Mouse (Mus musculus) hindbrain, embryonic 12.5 days (tissue): ENCODE measurements around the gene Babam2. TPM values are rescaled to one million over a fixed set of nuclear protein-coding genes. Genes with fewer than 3 reads are reported as not detected.

Experiments
- ATAC-seq: fragments of 200-750 bp; cut with Nextera tagmentation; 2 replicates; pipeline ENCODE4 v1.8.0; 2017; ENCODE audit warnings: moderate TSS enrichment; ENCODE audit not compliant: low FRiP score
- H3K27ac ChIP-seq: fragments of 300-500 bp; sonication (generic); 2 replicates; pipeline ENCODE4 v1.5.1; 2016; ENCODE audit warnings: mild to moderate bottlenecking
- H3K27me3 ChIP-seq: fragments of 300-500 bp; sonication (generic); 2 replicates; pipeline ENCODE4 v1.6.1; 2016; ENCODE audit warnings: mild to moderate bottlenecking
- H3K36me3 ChIP-seq: fragments of 300-500 bp; sonication (generic); 2 replicates; pipeline ENCODE4 v1.6.1; 2016; ENCODE audit warnings: mild to moderate bottlenecking
- H3K4me1 ChIP-seq: fragments of 300-500 bp; sonication (generic); 2 replicates; pipeline ENCODE4 v1.6.1; 2016
- H3K4me2 ChIP-seq: fragments of 300-500 bp; sonication (generic); replicated peaks from 2 replicates; pipeline ENCODE4 v1.6.1; 2016; ENCODE audit warnings: mild to moderate bottlenecking
- H3K4me3 ChIP-seq: fragments of 300-500 bp; sonication (generic); 2 replicates; pipeline ENCODE4 v1.5.1; 2016; ENCODE audit warnings: mild to moderate bottlenecking
- H3K9ac ChIP-seq: fragments of 300-500 bp; sonication (generic); 2 replicates; pipeline ENCODE4 v1.6.1; 2016; ENCODE audit warnings: mild to moderate bottlenecking, moderate library complexity
- H3K9me3 ChIP-seq: fragments of 300-500 bp; sonication (generic); replicated peaks from 2 replicates; pipeline ENCODE4 v1.6.1; 2016; ENCODE audit warnings: mild to moderate bottlenecking
- WGBS: fragments of 180-500 bp; shearing (Covaris S2); methylation state at CpG from one replicate; pipeline ENCODE4 v1.1.7; 2016; 5-methylcytosine and 5-hydroxymethylcytosine counted together
- polyA plus RNA-seq: library from polyadenylated mRNA; unstranded; fragments of >200 nt; fragmentation: Nextera tagmentation; extraction: Ambion mirVana; gene quantifications from 2 replicates; pipeline ENCODE4 v1.2.1, GENCODE M21; 2016

The Babam2 gene
- polyA plus RNA-seq, 1 experiment from 2014 or later: 45.2 TPM

DNA sequence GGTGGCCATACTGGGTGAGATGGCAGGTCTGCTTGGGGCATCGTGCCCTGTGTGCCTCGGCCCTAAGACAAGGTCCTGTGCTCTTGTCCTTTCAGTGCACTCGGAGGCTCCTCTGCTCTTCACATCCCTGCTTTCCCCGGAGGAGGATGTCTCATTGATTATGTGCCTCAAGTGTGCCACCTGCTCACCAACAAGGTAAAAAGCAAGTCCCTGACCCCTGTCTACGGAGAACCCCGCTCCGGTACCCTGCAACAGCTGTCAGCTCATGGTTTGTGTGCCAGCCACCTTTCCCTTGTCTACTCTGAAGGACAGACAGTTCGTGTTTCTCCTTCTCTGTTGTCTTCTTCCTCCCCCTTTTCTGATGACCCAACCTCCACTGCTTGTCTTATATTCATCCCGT, 303.8 kb downstream of the Babam2 start:
- no peaks in the 10 kb centered on the region for H3K4me1 ChIP-seq
- no peak overlapping the region for H3K9ac ChIP-seq
- H3K4me3 ChIP-seq: no peak overlapping the region
- no peak overlapping the region for H3K4me2 ChIP-seq
- 86% methylated on average over 9 of the region's 9 CpGs for WGBS
- H3K27ac ChIP-seq: no peak overlapping the region
- H3K27me3 ChIP-seq: no peaks in the 10 kb centered on the region
- H3K9me3 ChIP-seq: no peaks in the 10 kb centered on the region
- ATAC-seq: no peak
- H3K36me3 ChIP-seq: no peaks in the 10 kb centered on the region

- no peak overlapping the region for H3K9ac ChIP-seq
- no peaks in the 10 kb centered on the region for H3K4me1 ChIP-seq
- H3K36me3 ChIP-seq: no peaks in the 10 kb centered on the region
- H3K4me3 ChIP-seq: no peak overlapping the region
- no peak overlapping the region for H3K4me2 ChIP-seq
- no peak overlapping the region for H3K27ac ChIP-seq
- H3K27me3 ChIP-seq: no peaks in the 10 kb centered on the region
- no peak for ATAC-seq
- no peaks in the 10 kb centered on the region for H3K9me3 ChIP-seq
- 70% methylated on average over 3 of the region's 3 CpGs for WGBS
Observed at GRCm38 (mm10) chr5:32001771-32002170, 304.3 kb downstream of the Babam2 start.

GRCm38 (mm10) chr5:32008401-32008800, 310.9 kb downstream of the Babam2 start:
- Histone ChIP-seq H3K4me3 (no peak overlapping the region), H3K27ac (no peak overlapping the region), H3K4me1 (no peaks in the 10 kb centered on the region), H3K27me3 (no peaks in the 10 kb centered on the region), H3K9me3 (no peaks in the 10 kb centered on the region), H3K36me3 (no peaks in the 10 kb centered on the region), H3K9ac (no peak overlapping the region), H3K4me2 (no peak overlapping the region)
- no peak for ATAC-seq
- 88% methylated on average over 3 of the region's 3 CpGs for WGBS

GRCm38 (mm10) chr5:32010056-32010455, 312.6 kb downstream of the Babam2 start:
- no peaks in the 10 kb centered on the region for H3K9me3 ChIP-seq
- H3K4me1 ChIP-seq: no peaks in the 10 kb centered on the region
- no peak for ATAC-seq
- no peak overlapping the region for H3K27ac ChIP-seq
- 83% methylated on average over 4 of the region's 4 CpGs for WGBS
- no peak overlapping the region for H3K4me3 ChIP-seq
- H3K27me3 ChIP-seq: no peaks in the 10 kb centered on the region
- no peak overlapping the region for H3K4me2 ChIP-seq
- no peaks in the 10 kb centered on the region for H3K36me3 ChIP-seq
- H3K9ac ChIP-seq: no peak overlapping the region

GRCm38 (mm10) chr5:32013053-32013452, 315.6 kb downstream of the Babam2 start:
- Histone ChIP-seq H3K27ac (no peak overlapping the region), H3K4me1 (no peaks in the 10 kb centered on the region), H3K36me3 (no peaks in the 10 kb centered on the region), H3K9me3 (no peaks in the 10 kb centered on the region), H3K4me3 (no peak overlapping the region), H3K9ac (no peak overlapping the region), H3K4me2 (no peak overlapping the region), H3K27me3 (no peaks in the 10 kb centered on the region)
- ATAC-seq: no peak
- WGBS: 85% methylated on average over 2 of the region's 2 CpGs

GRCm38 (mm10) chr5:32014786-32015185, 317.3 kb downstream of the Babam2 start:
- Histone ChIP-seq H3K9ac (no peak overlapping the region), H3K27ac (no peak overlapping the region), H3K4me1 (no peaks in the 10 kb centered on the region), H3K27me3 (no peaks in the 10 kb centered on the region), H3K4me3 (no peak overlapping the region), H3K4me2 (no peak overlapping the region), H3K9me3 (no peaks in the 10 kb centered on the region), H3K36me3 (no peaks in the 10 kb centered on the region)
- 92% methylated on average over 7 of the region's 7 CpGs for WGBS
- ATAC-seq: no peak

GRCm38 (mm10) chr5:32015949-32016478, 318.5 kb downstream of the Babam2 start:
- H3K4me2 ChIP-seq: no peak overlapping the region
- H3K4me1 ChIP-seq: no peaks in the 10 kb centered on the region
- H3K9me3 ChIP-seq: no peaks in the 10 kb centered on the region
- no peak for ATAC-seq
- H3K9ac ChIP-seq: no peak overlapping the region
- no peaks in the 10 kb centered on the region for H3K36me3 ChIP-seq
- 78% methylated on average over 9 of the region's 9 CpGs for WGBS
- H3K27me3 ChIP-seq: no peaks in the 10 kb centered on the region
- no peak overlapping the region for H3K27ac ChIP-seq
- no peak overlapping the region for H3K4me3 ChIP-seq

- Histone ChIP-seq H3K4me1 (no peaks in the 10 kb centered on the region), H3K27me3 (no peaks in the 10 kb centered on the region), H3K36me3 (no peaks in the 10 kb centered on the region), H3K4me2 (no peak overlapping the region), H3K9ac (no peak overlapping the region), H3K9me3 (no peaks in the 10 kb centered on the region), H3K27ac (no peak overlapping the region), H3K4me3 (no peak overlapping the region)
- WGBS: 68% methylated on average over 3 of the region's 3 CpGs
- no peak for ATAC-seq
Observed at GRCm38 (mm10) chr5:32017686-32018085, 320.2 kb downstream of the Babam2 start.

DNA sequence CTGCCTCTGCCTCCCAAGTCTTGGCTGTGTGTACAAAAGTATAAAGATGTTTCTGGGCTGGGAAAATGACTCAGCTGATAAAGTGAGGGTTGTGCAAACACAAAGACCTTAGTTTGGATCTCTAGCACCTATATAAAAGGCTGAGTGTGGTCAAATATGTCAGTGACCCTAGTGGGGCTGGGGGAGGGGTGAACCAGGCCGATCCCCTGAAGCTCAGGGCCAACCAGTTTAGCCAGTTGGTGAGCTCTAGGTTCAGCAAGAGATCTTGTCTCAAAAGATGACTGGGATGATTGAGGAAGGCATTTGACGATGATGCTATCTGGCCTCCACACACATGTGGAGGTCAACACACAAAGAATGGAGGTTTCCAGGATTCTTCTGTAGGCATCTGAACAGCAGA, 320.8 kb downstream of the Babam2 start:
- no peaks in the 10 kb centered on the region for H3K4me1 ChIP-seq
- H3K27me3 ChIP-seq: no peaks in the 10 kb centered on the region
- H3K9me3 ChIP-seq: no peaks in the 10 kb centered on the region
- H3K4me3 ChIP-seq: no peak overlapping the region
- ATAC-seq: no peak
- no peak overlapping the region for H3K9ac ChIP-seq
- no peak overlapping the region for H3K4me2 ChIP-seq
- no peaks in the 10 kb centered on the region for H3K36me3 ChIP-seq
- WGBS: 98% methylated on average over 2 of the region's 2 CpGs
- no peak overlapping the region for H3K27ac ChIP-seq

DNA sequence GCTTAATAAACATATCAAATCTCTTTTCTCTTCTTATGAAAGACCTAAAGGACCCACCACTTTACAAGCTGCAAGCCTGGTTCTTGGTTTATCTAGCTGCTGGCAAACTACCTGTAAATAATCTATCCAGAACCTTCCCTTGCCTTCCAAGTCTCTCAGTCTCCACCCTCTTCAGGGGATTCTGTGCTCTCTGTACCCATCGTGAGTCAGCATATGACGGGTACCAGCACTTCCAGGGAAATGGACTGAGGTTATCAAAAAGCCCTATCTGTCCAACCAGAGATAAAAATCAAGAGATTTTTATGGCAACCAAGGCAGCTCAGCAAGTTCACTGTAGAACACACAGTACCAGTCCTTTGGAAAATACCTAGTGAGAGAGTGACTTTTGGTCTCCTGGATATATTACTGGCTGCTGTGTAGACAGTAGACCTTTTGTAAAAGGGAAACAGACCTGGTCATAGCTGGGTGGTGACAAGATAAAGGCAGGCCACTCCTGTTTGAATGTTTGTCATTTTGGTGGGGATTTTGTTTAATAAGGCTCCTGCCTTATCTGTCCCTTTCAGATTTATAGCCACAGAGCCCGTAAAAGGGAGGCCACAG, 332.4 kb downstream of the Babam2 start:
- 89% methylated on average over 3 of the region's 3 CpGs for WGBS
- ATAC-seq: no peak

GRCm38 (mm10) chr5:32033185-32033584, 335.7 kb downstream of the Babam2 start:
- H3K9me3 ChIP-seq: no peaks in the 10 kb centered on the region
- WGBS: 73% methylated on average over 4 of the region's 4 CpGs
- no peak overlapping the region for H3K27ac ChIP-seq
- H3K4me1 ChIP-seq: no peaks in the 10 kb centered on the region; the same call in 1 of the 2 replicates
- no peak overlapping the region for H3K4me3 ChIP-seq
- no peaks in the 10 kb centered on the region for H3K36me3 ChIP-seq
- no peak overlapping the region for H3K9ac ChIP-seq
- H3K27me3 ChIP-seq: no peaks in the 10 kb centered on the region
- ATAC-seq: no peak
- no peak overlapping the region for H3K4me2 ChIP-seq

More for the DNA sequence above, 332.4 kb downstream of the Babam2 start:
- no peak overlapping the region for H3K4me3 ChIP-seq
- no peak overlapping the region for H3K27ac ChIP-seq
- no peaks in the 10 kb centered on the region for H3K9me3 ChIP-seq
- H3K4me2 ChIP-seq: no peak overlapping the region
- no peak overlapping the region for H3K9ac ChIP-seq
- no peaks in the 10 kb centered on the region for H3K36me3 ChIP-seq
- no peaks in the 10 kb centered on the region; the same call in 1 of the 2 replicates for H3K4me1 ChIP-seq
- no peaks in the 10 kb centered on the region for H3K27me3 ChIP-seq

DNA sequence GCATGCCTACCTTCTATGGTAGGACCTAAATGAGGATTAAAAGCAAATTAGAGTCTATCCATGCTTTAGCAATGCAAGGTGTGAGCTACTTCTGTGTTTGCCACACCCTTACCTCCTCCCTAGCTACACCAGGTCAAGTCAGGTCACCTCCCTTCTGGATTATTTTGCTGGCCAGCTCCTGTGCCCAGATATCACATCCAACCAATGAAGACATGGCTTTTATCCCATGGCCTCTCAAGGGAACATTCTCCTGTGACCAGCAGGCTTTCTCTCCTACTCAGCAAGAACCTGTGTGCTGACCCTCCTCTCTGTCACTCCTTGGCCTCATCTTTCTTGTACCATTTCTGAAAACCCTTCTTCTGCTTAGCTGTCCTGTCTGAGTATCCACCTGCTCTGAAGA, 336.1 kb downstream of the Babam2 start:
- no peak overlapping the region for H3K27ac ChIP-seq
- H3K27me3 ChIP-seq: no peaks in the 10 kb centered on the region
- H3K9me3 ChIP-seq: no peaks in the 10 kb centered on the region
- H3K4me3 ChIP-seq: no peak overlapping the region
- H3K4me2 ChIP-seq: no peak overlapping the region
- no peak overlapping the region for H3K9ac ChIP-seq
- H3K36me3 ChIP-seq: no peaks in the 10 kb centered on the region
- ATAC-seq: no peak
- H3K4me1 ChIP-seq: no peaks in the 10 kb centered on the region; the same call in 1 of the 2 replicates

DNA sequence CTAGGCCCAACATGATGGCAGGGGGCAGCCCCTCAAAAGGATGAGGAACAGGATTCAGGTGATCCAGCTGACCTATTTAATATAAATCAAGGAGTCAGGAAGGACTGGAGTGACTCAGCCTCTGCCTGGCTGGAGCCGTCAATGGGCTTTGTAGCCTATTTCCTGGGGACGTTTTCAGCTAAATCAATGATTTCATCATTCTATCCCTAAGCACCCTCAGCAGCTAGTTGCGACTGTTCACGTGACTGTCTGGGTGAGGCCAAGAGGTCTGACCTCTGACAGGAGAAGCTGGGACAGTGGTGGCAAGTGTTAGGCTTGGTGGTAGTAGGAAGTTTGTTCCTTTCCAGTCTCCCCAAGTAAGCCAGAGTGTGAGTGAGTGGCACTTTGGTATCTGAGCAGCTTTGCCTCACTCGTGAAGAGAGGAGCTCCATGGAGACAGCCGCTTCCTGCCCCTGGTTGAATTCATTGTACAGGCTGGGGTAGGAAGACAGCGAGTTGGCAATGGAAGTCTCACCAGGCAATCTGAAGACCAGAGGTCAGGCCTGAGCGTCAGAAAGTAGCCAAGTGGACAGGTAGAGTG, 337.1 kb downstream of the Babam2 start:
- no peak overlapping the region for H3K27ac ChIP-seq
- H3K4me2 ChIP-seq: no peak overlapping the region
- no peaks in the 10 kb centered on the region for H3K36me3 ChIP-seq
- H3K9me3 ChIP-seq: no peaks in the 10 kb centered on the region
- no peaks in the 10 kb centered on the region for H3K27me3 ChIP-seq
- no peak overlapping the region for H3K4me3 ChIP-seq
- 85% methylated on average over 8 of the region's 8 CpGs for WGBS
- ATAC-seq: no peak
- no peak overlapping the region for H3K9ac ChIP-seq
- H3K4me1 ChIP-seq: no peaks in the 10 kb centered on the region; the same call in 1 of the 2 replicates
